27 mouse cellular contexts compared by ENCODE assay signal in genomic region chr3:131357643-131358042, GRCm38 (mm10). TPM values are rescaled to one million over a fixed set of nuclear protein-coding genes. Genes with fewer than 3 reads are reported as not detected.
A peak's percentile ranks its signal among the peaks of the same experiment; 100 is the strongest.
DNase-seq lines count a peak whose midpoint lies in the region; ATAC-seq and TF ChIP-seq lines count a peak whose summit lies in the region.
"Had no signal": no experiment of that assay in that cellular context is flagged by ENCODE, and none has a peak within 500 bp of the region (broad histone marks: within the 10 kb centered on the region; RNA-seq: fewer than 3 reads in every experiment).

No protein-coding gene starts in this region.

- no peak for TF ChIP-seq CTCF in bone marrow, adult 2 months (IDR thresholded peaks at IDR 0.05; ENCODE audit: control insufficient read depth, insufficient read depth, low read length)

- WGBS in bone marrow, adult 2 months, result 20% methylated on average over 3 of the region's 3 CpGs

- peaks cover 2% of the 10 kb centered on the region; the same call in 1 of the 2 replicates for H3K4me1 ChIP-seq in bone marrow, adult 2 months (ENCODE audit: control insufficient read depth, insufficient read depth, low read length)
- H3K4me1 ChIP-seq: embryonic facial prominence, embryonic 13.5 days; embryonic facial prominence, embryonic 15.5 days; forebrain, embryonic 10.5 days; forebrain, embryonic 12.5 days had no signal

- H3K27ac ChIP-seq in bone marrow, adult 2 months (ENCODE audit: control insufficient read depth, insufficient read depth, low read depth, low read length, poor library complexity), result peak overlapping the region; percentile 64
- H3K27ac ChIP-seq: embryonic facial prominence, embryonic 13.5 days; embryonic facial prominence, embryonic 15.5 days; forebrain, embryonic 10.5 days; forebrain, embryonic 12.5 days had no signal

- intact Hi-C loops in left cerebral cortex, postnatal 4 days (cut with DNase I), result no loop called here

- TF ChIP-seq POLR2A in bone marrow, adult 2 months (IDR thresholded peaks at IDR 0.05; ENCODE audit: borderline replicate concordance, control insufficient read depth, low read depth, low read length), result no peak

- H3K4me3 ChIP-seq in bone marrow, adult 2 months (replicated peaks; ENCODE audit: control insufficient read depth, low read depth, low read length), result no peak overlapping the region
- H3K4me3 ChIP-seq: embryonic facial prominence, embryonic 13.5 days; embryonic facial prominence, embryonic 15.5 days; erythroblast, embryonic 14.5 days; forebrain, embryonic 10.5 days; forebrain, embryonic 12.5 days had no signal

- DNase-seq in A20 (ENCODE audit: low read depth, low spot score), result peak; percentile 10
- DNase-seq in spleen, postnatal 4 days (ENCODE audit: low spot score in 2 of 2), result no peak
- no peak for DNase-seq in gastrocnemius, adult 8-10 months (ENCODE audit: low spot score in 2 of 2)
- no peak for DNase-seq in cerebellum, adult 9-11 months
- DNase-seq in left cerebral cortex, postnatal 4 days, result no peak
- DNase-seq: adrenal gland, adult 8-10 months; adrenal gland, postnatal 14 days; adrenal gland, postnatal 36 days; cerebellum, adult 11 months; cerebellum, adult 18-20 months; cerebellum, adult 8-10 months; cerebellum, postnatal 10 days; cerebellum, postnatal 25 days; embryo, embryonic 11 days had no signal

- ATAC-seq in granulocyte monocyte progenitor cell, adult 5-6 weeks (replicated peaks; ENCODE audit: poor library complexity, severe bottlenecking), result peak; percentile 87
- peak; percentile 88 for ATAC-seq in megakaryocyte progenitor cell, adult 5-6 weeks (replicated peaks; ENCODE audit: poor library complexity)
- ATAC-seq: activated CD4-positive, CD25-positive, alpha-beta regulatory T cell, adult 4 months; forebrain, embryonic 14.5 days; forebrain, embryonic 16.5 days; Patski had no signal

RNA-seq across cellular contexts. Expression of gene Cyp2u1, which starts 54.6 kb away (rescaled TPM):
- 0.36 and 1.1 TPM in 2 replicates for polyA plus RNA-seq in bone marrow, adult 2 months (2011; ENCODE audit: insufficient read depth, insufficient read length, low replicate concordance, missing spikeins)
- total RNA-seq in granulocyte monocyte progenitor cell, adult 5-6 weeks (2014; fragmentation: Nextera tagmentation), result 0.06 TPM in 1 of 2 replicates, not detected in the other
- 0.15 and 0.78 TPM in 2 replicates for total RNA-seq in granulocyte monocyte progenitor cell, adult 5-6 weeks (2017)
- 0.86 and 1.1 TPM in 2 replicates for total RNA-seq in megakaryocyte progenitor cell, adult 5-6 weeks (2015)
- 0.81 and 0.92 TPM in 2 replicates for total RNA-seq in megakaryocyte progenitor cell, adult 5-6 weeks (2017)
- 10 to 100 TPM; 13.5 to 19.2 (median 16.0) TPM for total RNA-seq in gastrocnemius, adult 8-10 months (2022)
- total RNA-seq in left cerebral cortex, postnatal 4 days (2021), result 10 to 100 TPM; 13.1 to 14.4 TPM
- polyA plus RNA-seq: erythroblast, embryonic 14.5 days; G1E had no signal

Comparison
In these comparisons a context has a peak if more than half of its experiments do, and no peak if none do; other contexts are left out.
1. RNA of gene Cyp2u1, which starts 54.6 kb away (total RNA-seq): 13.5 to 19.2 TPM in gastrocnemius, adult 8-10 months and 13.1 to 14.4 TPM in left cerebral cortex, postnatal 4 days; 0.81 to 1.1 TPM in megakaryocyte progenitor cell, adult 5-6 weeks and 0.06 to 0.78 TPM in granulocyte monocyte progenitor cell, adult 5-6 weeks; every median in the first group is over 4 times any median in the second.